Mouse (Mus musculus) kidney, postnatal 10 days (tissue): ENCODE measurements around the gene Hoxb3.

Experiments used
- DNase-seq: peaks from one replicate; pipeline ENCODE4 v3.0.0; 2021; ENCODE audit warnings: mixed read lengths

Hoxb3 gene

GRCm38 (mm10) chr11:96341701-96342575 is 18.8 kb downstream of the Hoxb3 start:
- peak; percentile 84 for DNase-seq

DNA sequence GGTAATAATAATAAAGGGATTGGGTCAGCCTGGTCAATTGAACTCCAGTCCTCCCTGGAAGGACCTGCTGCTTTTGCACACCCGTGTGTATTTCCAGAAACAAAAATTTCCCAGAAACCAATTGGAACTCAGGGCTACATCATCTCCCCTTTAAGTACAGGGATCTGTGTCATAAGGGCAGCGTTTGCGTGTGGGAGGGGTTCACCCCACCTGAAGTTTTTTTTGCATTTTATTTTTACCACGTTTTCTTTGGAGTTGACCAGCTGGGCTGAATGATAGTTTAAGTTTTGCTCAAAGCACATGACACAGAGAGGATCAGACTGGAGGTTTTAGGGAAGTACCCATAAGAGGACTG is 19.4 kb downstream of the Hoxb3 start:
- DNase-seq, result no peak

DNA sequence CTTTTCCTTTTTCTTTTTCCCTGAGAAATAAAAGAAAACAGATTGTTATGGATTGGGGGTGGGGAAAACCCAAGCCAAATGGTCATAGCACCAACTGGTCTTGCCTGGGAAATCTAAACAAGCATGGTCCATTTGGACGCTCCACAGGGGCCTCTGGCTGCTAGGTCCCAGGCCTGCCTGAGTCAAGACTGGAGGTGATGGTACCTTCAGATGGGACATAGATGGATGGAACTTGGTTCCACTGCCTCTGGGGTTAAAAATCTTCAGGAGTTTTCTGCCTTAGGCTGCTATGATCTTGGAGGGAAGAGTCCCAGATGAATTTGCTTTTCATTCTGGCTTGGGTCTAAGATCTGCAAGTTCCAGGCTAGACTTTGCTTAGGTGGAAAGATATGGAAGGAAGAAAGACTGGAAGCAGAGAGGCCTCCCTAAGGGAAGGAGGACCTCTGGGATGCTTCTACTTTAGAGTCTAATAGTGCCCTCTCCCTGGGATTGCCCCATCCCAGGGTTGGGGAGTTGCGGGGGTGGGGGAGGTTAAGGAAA is 20.1 kb downstream of the Hoxb3 start:
- DNase-seq, result peak; percentile 29

- DNase-seq, result peak; percentile 77
These were observed 21.1 kb downstream of the Hoxb3 start for GRCm38 (mm10) chr11:96344061-96344877.

- no peak for DNase-seq
These were observed 21.7 kb downstream of the Hoxb3 start for GRCm38 (mm10) chr11:96344878-96345159.

- peak; percentile 73 for DNase-seq
These were observed 22.2 kb downstream of the Hoxb3 start for GRCm38 (mm10) chr11:96345220-96345892.

DNA sequence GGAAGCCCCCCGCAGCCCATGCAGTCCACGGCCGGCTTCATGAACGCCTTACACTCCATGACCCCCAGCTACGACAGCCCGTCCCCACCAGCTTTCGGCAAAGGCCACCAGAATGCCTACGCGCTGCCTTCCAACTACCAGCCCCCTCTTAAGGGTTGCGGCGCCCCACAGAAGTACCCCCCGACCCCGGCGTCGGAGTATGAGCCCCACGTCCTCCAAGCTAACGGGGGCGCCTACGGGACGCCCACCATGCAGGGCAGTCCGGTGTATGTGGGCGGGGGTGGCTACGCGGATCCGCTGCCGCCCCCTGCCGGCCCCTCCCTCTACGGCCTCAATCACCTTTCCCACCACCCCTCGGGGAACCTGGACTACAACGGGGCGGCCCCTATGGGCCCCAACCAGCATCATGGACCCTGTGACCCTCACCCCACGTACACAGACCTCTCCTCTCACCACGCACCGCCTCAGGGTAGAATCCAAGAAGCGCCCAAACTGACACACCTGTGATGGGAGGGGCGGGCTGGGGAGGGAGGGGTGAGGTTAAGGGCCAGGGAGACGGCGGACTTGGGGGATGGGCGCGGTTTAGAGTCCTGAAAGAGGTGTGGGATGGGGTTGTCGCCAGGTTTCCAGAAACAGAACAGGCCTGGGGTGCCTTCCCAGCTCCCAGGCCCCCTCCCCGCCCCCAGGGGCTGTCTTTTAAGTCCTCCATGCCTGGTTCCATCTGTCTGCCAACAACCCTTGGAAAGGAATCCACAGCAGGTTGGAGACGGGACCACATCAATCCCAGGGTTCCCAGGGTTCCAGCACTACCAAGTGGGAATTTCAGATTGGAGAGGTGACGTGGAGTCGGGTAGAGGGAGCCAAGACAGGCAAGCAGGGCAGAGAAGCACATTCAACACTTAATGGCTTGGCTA is 23.0 kb downstream of the Hoxb3 start:
- peak; percentile 71 for DNase-seq

DNA sequence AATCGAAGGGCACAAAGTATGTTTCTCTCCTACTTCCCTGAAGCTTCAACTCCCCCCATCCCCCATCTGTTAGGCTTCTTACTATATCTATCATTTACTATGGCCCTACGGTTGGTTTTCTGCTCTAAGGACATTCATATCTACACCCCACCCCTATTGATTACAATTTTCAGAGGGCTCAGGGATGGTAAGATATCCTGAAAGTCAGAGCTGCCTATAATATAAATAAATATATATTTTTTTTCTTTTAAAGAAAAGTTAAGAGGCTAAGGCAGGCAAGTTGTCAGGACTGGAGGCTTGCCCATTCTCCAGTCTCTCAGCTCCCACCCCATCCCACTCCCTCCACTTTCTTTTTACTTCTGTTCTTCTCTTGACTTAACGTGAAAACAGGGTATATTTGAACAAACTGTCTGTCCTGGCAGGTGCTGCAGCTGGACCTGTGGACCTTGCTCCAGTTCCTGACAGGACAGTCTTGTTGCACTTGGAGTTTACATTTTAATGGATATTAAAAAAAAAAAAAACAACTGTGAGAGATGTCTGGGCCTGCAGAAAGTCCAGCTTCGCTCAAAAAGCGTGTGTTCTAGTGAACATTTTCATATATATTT is 23.9 kb downstream of the Hoxb3 start:
- DNase-seq, result no peak

GRCm38 (mm10) chr11:96347717-96348116 is 24.6 kb downstream of the Hoxb3 start:
- no peak for DNase-seq

- peak; percentile 86 for DNase-seq
These were observed 25.2 kb downstream of the Hoxb3 start for GRCm38 (mm10) chr11:96348141-96348928.

GRCm38 (mm10) chr11:96348988-96349387 is 25.9 kb downstream of the Hoxb3 start:
- DNase-seq, result no peak

DNA sequence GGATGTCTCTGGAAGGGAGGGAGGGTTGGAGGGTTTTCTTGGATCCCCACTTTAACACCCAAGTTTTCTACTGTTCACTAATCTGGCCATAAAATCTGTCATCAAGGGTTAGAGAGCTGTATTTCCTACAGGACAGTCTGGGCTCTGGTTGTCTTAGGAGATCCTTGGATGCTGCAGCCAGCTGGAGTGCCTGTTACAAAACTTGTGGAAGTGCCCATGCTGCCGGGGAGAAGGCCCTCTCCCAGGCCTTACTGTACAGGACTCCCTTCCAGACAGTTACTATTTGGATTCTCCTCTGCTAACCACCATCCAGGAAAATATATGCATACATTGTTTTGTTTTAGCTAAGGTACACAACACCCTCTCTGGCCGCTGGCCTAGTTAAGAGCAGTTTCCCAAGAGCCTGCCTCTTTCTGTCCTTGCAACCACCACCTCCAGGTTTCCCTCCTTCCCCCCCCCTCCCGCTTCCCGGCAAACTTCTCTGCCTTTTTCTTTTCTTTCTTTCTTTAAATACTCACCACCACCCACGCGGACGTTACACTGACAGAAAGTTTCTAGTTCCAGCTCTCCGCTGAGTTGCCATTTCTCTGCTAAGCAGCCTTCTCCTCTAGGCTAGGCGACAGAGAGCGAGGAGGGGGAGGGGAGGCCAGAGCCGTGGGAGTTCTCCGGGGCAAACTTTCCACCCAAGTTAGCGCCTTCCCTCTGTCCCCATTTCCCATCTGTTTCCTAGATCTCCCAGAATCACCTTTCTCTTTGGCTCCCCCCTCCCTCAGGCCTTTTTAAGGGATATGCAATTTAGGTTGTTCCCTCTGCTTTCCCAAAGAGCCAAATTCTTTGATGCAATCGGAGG is 26.6 kb downstream of the Hoxb3 start:
- peak; percentile 79 for DNase-seq

DNA sequence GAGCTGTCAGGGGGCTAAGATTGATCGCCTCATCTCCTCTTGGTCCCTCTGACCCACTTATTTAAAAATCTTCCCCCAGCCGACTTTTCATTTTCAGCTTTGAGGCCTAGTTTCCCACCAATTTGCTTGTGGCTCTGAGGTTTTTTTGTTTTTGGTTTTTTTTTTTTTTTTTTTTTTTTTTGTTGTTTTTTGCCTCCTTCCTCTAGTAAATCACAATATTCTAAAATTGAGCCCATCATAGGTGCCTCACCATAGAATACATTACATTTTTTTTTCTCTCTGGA is 27.2 kb downstream of the Hoxb3 start, which contains the start of gene Hoxb2:
TSS of gene Hoxb2 (plus strand) at position 185 of the 284 bp plus-strand sequence.
- DNase-seq, result no peak

DNA sequence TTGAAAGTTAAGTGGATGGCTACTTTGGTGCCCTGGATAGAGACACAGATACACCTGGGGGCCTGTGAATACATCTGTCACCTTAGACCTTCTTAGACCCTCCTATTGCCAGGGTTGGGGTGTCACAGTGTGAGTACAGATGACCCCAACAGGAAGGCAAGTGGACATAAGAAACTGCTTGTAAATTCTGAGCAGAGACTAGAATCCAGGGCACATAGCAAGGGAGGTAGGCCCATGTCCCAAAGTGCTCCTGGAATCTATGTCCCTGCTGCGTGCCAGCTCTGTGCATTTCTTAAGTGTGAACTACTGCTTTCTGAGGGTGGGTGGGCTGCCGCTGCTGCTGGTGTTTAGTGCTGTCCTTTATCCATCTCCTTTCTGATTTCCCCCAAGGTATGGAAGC is 27.7 kb downstream of the Hoxb3 start:
- DNase-seq, result no peak

GRCm38 (mm10) chr11:96351312-96351711 is 28.2 kb downstream of the Hoxb3 start:
- peak; percentile 68 for DNase-seq

DNA sequence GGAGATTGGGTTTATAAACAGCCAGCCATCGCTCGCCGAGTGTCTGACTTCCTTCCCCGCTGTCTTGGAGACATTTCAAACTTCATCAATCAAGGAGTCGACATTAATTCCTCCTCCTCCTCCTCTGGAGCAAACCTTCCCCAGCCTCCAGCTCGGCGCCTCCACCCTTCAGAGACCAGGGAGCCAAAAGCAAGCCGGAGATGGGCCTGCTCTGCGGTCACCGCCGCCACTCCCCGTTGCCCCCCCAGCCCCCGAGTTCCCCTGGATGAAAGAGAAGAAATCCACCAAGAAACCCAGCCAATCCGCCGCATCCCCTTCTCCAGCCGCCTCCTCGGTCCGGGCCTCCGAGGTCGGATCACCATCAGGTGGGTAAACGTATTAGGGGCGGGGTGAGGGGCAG is 28.7 kb downstream of the Hoxb3 start:
- DNase-seq, result peak; percentile 83

GRCm38 (mm10) chr11:96352691-96353521 is 29.8 kb downstream of the Hoxb3 start:
- peak; percentile 81 for DNase-seq

GRCm38 (mm10) chr11:96353522-96353841 is 30.4 kb downstream of the Hoxb3 start:
- peak; percentile 67 for DNase-seq

GRCm38 (mm10) chr11:96353939-96354338 is 30.8 kb downstream of the Hoxb3 start:
- DNase-seq, result peak; percentile 61
